In the genomic region with DNA sequence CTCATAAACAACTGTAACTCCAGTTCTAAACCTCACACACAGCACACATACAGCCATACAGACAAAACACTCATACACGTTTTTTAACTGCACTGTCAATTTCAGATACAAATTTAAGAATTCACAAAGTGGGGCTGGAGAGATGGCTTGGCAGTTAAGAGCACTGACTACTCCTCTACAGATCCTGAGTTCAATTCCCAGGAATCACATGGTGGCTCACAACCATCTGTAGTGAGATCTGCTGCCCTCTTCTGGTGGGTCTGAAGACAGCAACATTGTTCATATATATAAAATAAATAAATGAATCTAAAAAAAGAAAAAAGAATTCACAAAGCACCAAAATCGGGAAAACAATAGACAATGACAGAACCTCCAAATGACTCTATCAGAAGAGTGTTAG, we compare ENCODE assay signal across 1 mouse cellular context.
TF ChIP-seq lines count a peak whose summit lies in the region.

No protein-coding gene starts in this region.

TF ChIP-seq in MEL, 35 proteins besides CTCF, POLR2A, EP300 and RAD21:
- TF ChIP-seq TAL1 (IDR thresholded peaks at IDR 0.05; ENCODE audit: low read length): no peak
- peak; percentile 23; the same call in 1 of the 2 replicates for TF ChIP-seq SMC3 (IDR thresholded peaks at IDR 0.05; ENCODE audit: low read depth, low read length)
- no peak for TF ChIP-seq MXI1 (IDR thresholded peaks at IDR 0.05; ENCODE audit: low read depth, low read length)
- TF ChIP-seq ZNF384 (IDR thresholded peaks at IDR 0.05; ENCODE audit: low read depth, low read length): 0 out of 2 replicates have a peak, but pooled peaks have one; percentile 13
- no peak for TF ChIP-seq ETS1 (IDR thresholded peaks at IDR 0.05; ENCODE audit: low read depth, low read length)
- peak; percentile 38; the same call in 1 of the 2 replicates for TF ChIP-seq MYC (IDR thresholded peaks at IDR 0.05; ENCODE audit: low read depth, low read length)
- 0 out of 2 replicates have a peak, but pooled peaks have one; percentile 18 for TF ChIP-seq ZC3H11A (IDR thresholded peaks at IDR 0.05; ENCODE audit: low read depth, low read length)
